Mouse (Mus musculus) midbrain, embryonic 16.5 days (tissue): ENCODE data around the gene Sypl2. TPM values are rescaled to one million over a fixed set of nuclear protein-coding genes. Genes with fewer than 3 reads are reported as not detected.

ENCODE experiments used
- ATAC-seq: fragments of 200-750 bp; cut with Nextera tagmentation; 2 replicates; pipeline ENCODE4 v1.8.0; 2017; ENCODE audit warnings: moderate TSS enrichment
- H3K27ac ChIP-seq: fragments of 300-500 bp; sonication (generic); 2 replicates; pipeline ENCODE4 v1.5.1; 2014; ENCODE audit warnings: mild to moderate bottlenecking, low read length, mixed read lengths
- H3K27me3 ChIP-seq: fragments of 300-500 bp; sonication (generic); 2 replicates; pipeline ENCODE4 v1.6.1; 2014; ENCODE audit warnings: low read depth, low read length, mixed read lengths; ENCODE audit not compliant: control insufficient read depth, insufficient read depth
- H3K36me3 ChIP-seq: fragments of 300-500 bp; sonication (generic); 2 replicates; pipeline ENCODE4 v1.6.1; 2014; ENCODE audit warnings: mild to moderate bottlenecking, low read length, moderate library complexity, mixed read lengths; ENCODE audit not compliant: control insufficient read depth, insufficient read depth
- H3K4me1 ChIP-seq: fragments of 300-500 bp; sonication (generic); 2 replicates; pipeline ENCODE4 v1.6.1; 2014; ENCODE audit warnings: mild to moderate bottlenecking, low read length, mixed read lengths; ENCODE audit not compliant: control insufficient read depth, insufficient read depth
- H3K4me2 ChIP-seq: fragments of 300-500 bp; sonication (generic); 2 replicates; pipeline ENCODE4 v1.6.1; 2014; ENCODE audit warnings: mild to moderate bottlenecking, low read length, mixed read lengths
- H3K4me3 ChIP-seq: fragments of 300-500 bp; sonication (generic); 2 replicates; pipeline ENCODE4 v1.5.1; 2014; ENCODE audit warnings: low read depth, mild to moderate bottlenecking, low read length, moderate library complexity, mixed read lengths
- H3K9ac ChIP-seq: fragments of 300-500 bp; sonication (generic); 2 replicates; pipeline ENCODE4 v1.6.1; 2014; ENCODE audit warnings: low read depth, low read length, mixed read lengths
- H3K9me3 ChIP-seq: fragments of 300-500 bp; sonication (generic); replicated peaks from 2 replicates; pipeline ENCODE4 v1.6.1; 2014; ENCODE audit warnings: mild to moderate bottlenecking, low read length, mixed read lengths; ENCODE audit not compliant: control insufficient read depth, poor library complexity, severe bottlenecking
- WGBS: fragments of 180-500 bp; shearing (Covaris S2); extraction: QIAGEN DNeasy Blood & Tissue Kit; methylation state at CpG from one replicate; pipeline ENCODE4 v1.1.7; 2014; 5-methylcytosine and 5-hydroxymethylcytosine counted together
- polyA plus RNA-seq: library from polyadenylated mRNA; unstranded; fragments of >200 nt; fragmentation: Nextera tagmentation; extraction: Ambion mirVana; gene quantifications from 2 replicates; pipeline ENCODE4 v1.2.1, GENCODE M21; 2015

The Sypl2 gene
- polyA plus RNA-seq, 1 experiment from 2014 or later, result 0.67 TPM

DNA sequence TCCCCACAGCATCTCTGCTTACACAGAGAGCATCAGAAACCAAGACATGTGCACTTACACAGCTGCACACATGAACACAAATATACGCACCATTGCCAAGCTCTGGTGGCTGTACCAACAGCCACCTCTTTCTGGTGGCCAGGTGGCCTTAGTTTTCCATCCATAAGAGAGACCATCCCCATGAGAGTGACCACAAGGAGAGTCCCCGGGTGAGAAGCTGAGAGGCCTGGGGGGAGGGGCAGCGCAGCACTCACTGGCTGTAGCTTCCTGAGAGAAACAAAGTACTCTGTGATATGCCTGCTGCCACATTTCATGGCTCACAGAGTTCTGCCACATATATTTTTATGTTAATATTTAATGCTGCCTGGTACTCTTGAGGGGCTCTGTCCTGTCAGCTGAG lies 57.2 kb downstream of the Sypl2 start:
- no peak overlapping the region for H3K27ac ChIP-seq
- H3K4me2 ChIP-seq, result no peak overlapping the region
- ATAC-seq, result no peak
- no peaks in the 10 kb centered on the region for H3K36me3 ChIP-seq
- H3K27me3 ChIP-seq, result no peaks in the 10 kb centered on the region
- WGBS, result 50% methylated on average over 3 of the region's 3 CpGs
- no peaks in the 10 kb centered on the region for H3K9me3 ChIP-seq
- no peak overlapping the region for H3K4me3 ChIP-seq
- H3K4me1 ChIP-seq, result peaks cover 16% of the 10 kb centered on the region
- H3K9ac ChIP-seq, result no peak overlapping the region

DNA sequence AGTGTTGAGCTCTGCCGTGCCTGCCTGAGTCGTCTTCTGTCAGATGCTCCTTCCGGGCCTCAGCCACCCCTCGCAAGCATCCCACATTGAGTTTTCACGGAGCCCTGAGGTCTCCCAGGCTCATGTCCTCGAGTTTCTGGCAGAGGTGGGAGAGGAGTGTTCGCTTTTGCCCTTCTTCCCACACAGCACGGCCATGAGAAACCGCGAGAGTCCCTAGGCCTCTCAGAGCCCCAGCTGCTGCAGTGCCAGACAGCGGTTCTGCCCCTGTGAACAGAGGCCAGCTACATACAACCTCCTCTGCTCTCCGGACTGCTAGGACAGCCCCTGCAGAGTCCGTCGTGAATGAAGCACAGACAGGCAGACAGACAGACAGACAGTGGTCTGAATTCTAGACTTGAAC lies 58.9 kb downstream of the Sypl2 start:
- H3K27ac ChIP-seq, result no peak overlapping the region

DNA sequence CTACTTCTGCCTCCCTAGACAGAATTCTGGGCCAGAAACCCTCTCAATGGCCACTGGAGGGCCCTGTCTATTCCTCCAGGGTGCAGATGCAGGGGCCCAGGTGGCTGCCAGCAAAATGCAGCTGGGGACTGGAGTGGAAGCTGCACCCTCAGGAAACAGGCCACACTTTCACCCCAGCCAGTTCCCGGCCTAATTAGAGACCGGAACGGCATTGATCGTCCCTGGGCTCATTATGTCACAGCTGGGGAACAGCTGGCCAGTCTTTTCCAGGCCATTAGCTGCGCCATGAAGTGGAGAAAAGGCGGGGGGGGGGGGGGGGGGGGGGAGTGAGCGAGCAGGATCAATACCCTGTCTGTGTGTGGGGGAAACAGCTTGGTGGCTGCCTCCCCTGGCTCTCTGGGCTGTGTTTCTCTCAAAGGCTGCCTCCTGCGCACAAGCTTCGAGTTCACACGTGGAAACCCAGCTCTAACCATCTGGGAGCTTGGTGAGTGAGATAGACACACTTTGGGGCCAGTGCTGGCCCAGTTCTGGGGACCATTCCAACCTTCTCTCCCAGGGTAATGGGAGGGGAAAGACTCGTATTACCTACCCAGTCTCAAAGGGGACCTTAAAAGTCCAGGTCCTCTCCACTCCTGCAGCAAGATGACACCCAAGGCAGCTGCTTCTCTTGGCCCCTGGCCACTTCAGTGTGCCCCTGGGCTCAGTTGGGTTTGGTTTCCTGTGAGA lies 59.8 kb downstream of the Sypl2 start:
- Histone ChIP-seq H3K4me2 (no peak overlapping the region), H3K36me3 (no peaks in the 10 kb centered on the region), H3K27me3 (no peaks in the 10 kb centered on the region), H3K4me1 (peaks cover 16% of the 10 kb centered on the region), H3K9ac (no peak overlapping the region), H3K27ac (no peak overlapping the region), H3K4me3 (no peak overlapping the region), H3K9me3 (no peaks in the 10 kb centered on the region)
- WGBS, result 5% methylated on average over 9 of the region's 11 CpGs
- ATAC-seq, result 0 out of 2 replicates have a peak, but pooled peaks have one; percentile 19

More for the DNA sequence above, 58.9 kb downstream of the Sypl2 start:
- Histone ChIP-seq H3K4me3 (no peak overlapping the region), H3K4me2 (no peak overlapping the region), H3K27me3 (no peaks in the 10 kb centered on the region), H3K36me3 (no peaks in the 10 kb centered on the region), H3K4me1 (peaks cover 16% of the 10 kb centered on the region), H3K9me3 (no peaks in the 10 kb centered on the region), H3K9ac (no peak overlapping the region; the same call in 1 of the 2 replicates)
- ATAC-seq, result no peak
- 38% methylated on average over 14 of the region's 14 CpGs for whole genome bisulfite sequencing

DNA sequence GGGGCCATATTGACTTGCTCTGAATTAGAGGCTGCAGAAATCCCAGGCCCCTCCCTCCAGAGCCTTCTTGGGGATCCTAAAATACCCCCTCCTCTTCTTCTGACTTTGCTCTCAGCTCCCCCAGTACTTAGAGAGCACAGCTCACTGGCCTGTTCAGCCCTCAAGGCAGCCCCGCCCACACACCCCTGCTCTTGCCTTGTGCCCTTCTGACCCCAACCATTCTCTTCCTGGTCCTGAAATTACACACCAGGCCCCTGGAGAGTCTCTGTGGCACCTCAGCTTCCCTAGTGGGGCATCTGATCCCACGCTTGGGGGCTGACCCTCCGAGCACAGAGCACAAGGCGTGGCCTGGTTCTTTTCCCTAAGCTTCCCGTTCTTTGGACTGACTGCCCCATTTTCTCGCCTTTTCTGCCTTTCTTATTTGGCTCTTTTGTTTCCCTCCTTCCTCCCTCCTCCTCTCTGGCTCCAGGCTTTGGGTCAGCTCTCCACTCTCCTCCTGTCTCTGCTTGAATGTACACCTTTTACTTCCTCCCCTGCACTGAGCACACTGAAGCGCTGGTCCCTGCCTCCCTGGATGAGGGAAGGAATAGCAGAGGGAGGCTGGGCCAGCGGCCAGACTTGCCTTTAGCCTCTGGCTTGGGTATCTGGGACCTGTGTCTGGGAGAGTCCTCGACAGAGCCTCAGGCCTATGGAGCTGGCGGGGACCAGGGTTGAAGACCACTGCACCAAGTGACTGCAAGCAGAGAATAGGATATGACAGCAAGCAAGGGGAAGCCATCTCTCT lies 60.7 kb downstream of the Sypl2 start:
- peaks cover 16% of the 10 kb centered on the region for H3K4me1 ChIP-seq
- peak; percentile 37 for ATAC-seq
- no peak overlapping the region for H3K9ac ChIP-seq
- H3K9me3 ChIP-seq, result no peaks in the 10 kb centered on the region
- H3K27me3 ChIP-seq, result no peaks in the 10 kb centered on the region
- H3K27ac ChIP-seq, result peak overlapping the region; percentile 68; the same call in 1 of the 2 replicates
- WGBS, result 25% methylated on average over 10 of the region's 10 CpGs
- H3K36me3 ChIP-seq, result no peaks in the 10 kb centered on the region
- no peak overlapping the region for H3K4me3 ChIP-seq
- H3K4me2 ChIP-seq, result no peak overlapping the region

DNA sequence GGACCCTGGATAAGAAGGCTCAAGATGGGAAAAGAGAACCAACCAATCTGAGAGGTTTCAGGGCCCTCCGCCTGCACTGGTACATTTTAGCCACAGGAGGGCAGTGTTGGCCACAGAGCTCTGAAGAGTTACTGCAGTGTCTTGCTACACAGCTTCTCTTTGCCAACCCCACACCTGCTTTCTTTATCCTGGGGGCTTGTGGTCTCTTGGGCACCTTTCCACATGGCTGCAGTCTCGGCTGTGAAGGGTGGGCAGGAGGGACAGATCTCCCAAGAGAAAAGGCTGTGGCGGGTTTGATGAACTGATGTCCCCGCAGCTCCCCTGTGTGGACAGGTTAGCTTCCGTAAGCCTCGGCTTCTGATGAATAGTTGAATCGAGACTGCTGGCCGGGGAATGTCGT lies 61.6 kb downstream of the Sypl2 start:
- Histone ChIP-seq H3K9ac (peak overlapping the region; percentile 45), H3K4me3 (peak overlapping the region; percentile 21), H3K36me3 (no peaks in the 10 kb centered on the region), H3K4me1 (peaks cover 16% of the 10 kb centered on the region), H3K4me2 (peak overlapping the region; percentile 54), H3K27me3 (no peaks in the 10 kb centered on the region), H3K9me3 (no peaks in the 10 kb centered on the region), H3K27ac (0 out of 2 replicates have a peak overlapping the region, but pooled peaks have one; percentile 23)
- WGBS, result 7% methylated on average over 9 of the region's 9 CpGs
- peak; percentile 74 for ATAC-seq

DNA sequence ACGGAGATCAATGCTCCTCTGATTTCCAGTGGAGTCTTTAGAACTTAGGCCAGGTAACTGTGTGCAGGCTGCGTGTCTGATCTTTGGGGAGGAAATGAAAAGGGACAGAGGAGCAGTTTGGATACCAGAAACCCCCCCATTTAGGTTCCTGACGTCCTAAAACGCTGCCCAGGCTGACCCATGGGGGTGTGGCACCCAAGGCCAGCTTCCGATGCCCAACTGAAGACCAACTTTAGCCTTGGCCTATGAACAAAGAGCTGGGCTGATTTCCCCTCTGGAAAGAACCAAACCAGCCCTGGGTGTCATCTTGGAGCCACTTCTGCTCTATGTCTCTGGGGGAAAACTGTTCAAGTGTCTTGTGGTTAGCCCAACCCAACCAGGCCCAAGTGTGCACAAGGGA lies 62.4 kb downstream of the Sypl2 start:
- H3K27ac ChIP-seq, result no peak overlapping the region
- no peak for ATAC-seq
- H3K4me2 ChIP-seq, result no peak overlapping the region
- H3K4me3 ChIP-seq, result no peak overlapping the region
- no peaks in the 10 kb centered on the region for H3K36me3 ChIP-seq
- H3K9ac ChIP-seq, result no peak overlapping the region
- peaks cover 16% of the 10 kb centered on the region for H3K4me1 ChIP-seq
- H3K27me3 ChIP-seq, result no peaks in the 10 kb centered on the region
- 68% methylated on average over 5 of the region's 5 CpGs for WGBS
- H3K9me3 ChIP-seq, result no peaks in the 10 kb centered on the region

Other genes starting within 250 kb of the Sypl2 start
- 6.5 and 7.7 TPM in 2 replicates for gene Gstm2, start 240.2 kb downstream of the Sypl2 start, polyA plus RNA-seq
- 86.7 and 139 TPM in 2 replicates for gene Gstm1, start 208.7 kb downstream of the Sypl2 start, polyA plus RNA-seq
- gene Gstm4, start 181.8 kb downstream of the Sypl2 start, polyA plus RNA-seq, result 22.2 and 23.1 TPM in 2 replicates
- 71.2 and 72.4 TPM in 2 replicates for gene Ampd2, start 140.0 kb downstream of the Sypl2 start, polyA plus RNA-seq
- gene Gnat2, start 133.9 kb downstream of the Sypl2 start, polyA plus RNA-seq, result 0.15 and 0.19 TPM in 2 replicates
- gene Gnai3, start 80.5 kb downstream of the Sypl2 start, polyA plus RNA-seq, result 115 and 125 TPM in 2 replicates
- 6.1 and 8.3 TPM in 2 replicates for gene Gpr61, start 71.8 kb downstream of the Sypl2 start, polyA plus RNA-seq
- gene Amigo1, start 40.3 kb downstream of the Sypl2 start, polyA plus RNA-seq, result 11.8 and 12.6 TPM in 2 replicates
- gene Cyb561d1, start 25.4 kb downstream of the Sypl2 start, polyA plus RNA-seq, result 4.6 and 4.8 TPM in 2 replicates
- gene Atxn7l2, start 15.7 kb downstream of the Sypl2 start, polyA plus RNA-seq, result 23.0 and 23.8 TPM in 2 replicates
- gene Psma5, start 30.3 kb upstream of the Sypl2 start, polyA plus RNA-seq, result 220 and 238 TPM in 2 replicates
- gene Sort1, start 57.4 kb upstream of the Sypl2 start, polyA plus RNA-seq, result 12.4 and 16.2 TPM in 2 replicates
- not detected in 2 replicates for gene Mybphl, start 138.3 kb upstream of the Sypl2 start, polyA plus RNA-seq
- gene Psrc1, start 157.2 kb upstream of the Sypl2 start, polyA plus RNA-seq, result 3.9 and 5.2 TPM in 2 replicates
- gene Celsr2, start 188.9 kb upstream of the Sypl2 start, polyA plus RNA-seq, result 27.9 and 33.2 TPM in 2 replicates
- gene Sars, start 218.6 kb upstream of the Sypl2 start, polyA plus RNA-seq, result 217 and 220 TPM in 2 replicates